Mouse (Mus musculus) kidney, adult 9 months (tissue): ENCODE measurements around the gene Sidt1.
"Not testable (repeated sequence)": the region's sequence is repeated elsewhere in the genome, so short reads cannot be mapped to it uniquely, and the experiment has no call there.

ENCODE experiments used
- DNase-seq: peaks from one replicate; pipeline ENCODE4 v3.0.0; 2022

Sidt1 gene

GRCm38 (mm10) chr16:44302126-44302892, 30.7 kb downstream of the Sidt1 start:
- DNase-seq = no peak

GRCm38 (mm10) chr16:44299438-44300093, 33.4 kb downstream of the Sidt1 start:
- no peak for DNase-seq

GRCm38 (mm10) chr16:44293960-44294359, 39.0 kb downstream of the Sidt1 start:
- no peak for DNase-seq

GRCm38 (mm10) chr16:44292681-44293080, 40.3 kb downstream of the Sidt1 start:
- DNase-seq = not testable (repeated sequence)

- no peak for DNase-seq
Measured at GRCm38 (mm10) chr16:44289004-44289648, 43.9 kb downstream of the Sidt1 start.

GRCm38 (mm10) chr16:44287356-44287950, 45.5 kb downstream of the Sidt1 start:
- DNase-seq = no peak

GRCm38 (mm10) chr16:44282614-44283325, 50.2 kb downstream of the Sidt1 start:
- no peak for DNase-seq

GRCm38 (mm10) chr16:44282036-44282435, 51.0 kb downstream of the Sidt1 start:
- DNase-seq = no peak

- DNase-seq = no peak
Measured at GRCm38 (mm10) chr16:44280806-44281205, 52.2 kb downstream of the Sidt1 start.

- DNase-seq = no peak
Measured at GRCm38 (mm10) chr16:44277212-44277611, 55.8 kb downstream of the Sidt1 start.

GRCm38 (mm10) chr16:44271371-44272038, 61.5 kb downstream of the Sidt1 start:
- peak; percentile 60 for DNase-seq

- DNase-seq = peak; percentile 77
Measured at GRCm38 (mm10) chr16:44270606-44271005, 62.4 kb downstream of the Sidt1 start.

- DNase-seq = no peak
Measured at GRCm38 (mm10) chr16:44269578-44269977, 63.4 kb downstream of the Sidt1 start.

- DNase-seq = no peak
Measured at GRCm38 (mm10) chr16:44268541-44269215, 64.3 kb downstream of the Sidt1 start.

- no peak for DNase-seq
Measured at GRCm38 (mm10) chr16:44265562-44265961, 67.4 kb downstream of the Sidt1 start.

- peak; percentile 53 for DNase-seq
Measured at GRCm38 (mm10) chr16:44264916-44265315, 68.1 kb downstream of the Sidt1 start.

- DNase-seq = peak; percentile 61
Measured at GRCm38 (mm10) chr16:44257476-44257875, 75.5 kb downstream of the Sidt1 start.

GRCm38 (mm10) chr16:44254698-44255097, 78.3 kb downstream of the Sidt1 start:
- no peak for DNase-seq

GRCm38 (mm10) chr16:44253797-44254634, 79.0 kb downstream of the Sidt1 start:
- no peak for DNase-seq

GRCm38 (mm10) chr16:44252735-44253134, 80.3 kb downstream of the Sidt1 start:
- DNase-seq = no peak

GRCm38 (mm10) chr16:44249985-44250384, 83.0 kb downstream of the Sidt1 start:
- no peak for DNase-seq
